Mouse (Mus musculus) MN1 (cell line): ENCODE results near the gene Plcxd3.

Experiments
- DNase-seq: peaks from one replicate; pipeline ENCODE4 v3.0.0-alpha.2; 2016; ENCODE audit warnings: low spot score

Plcxd3 gene

GRCm38 (mm10) chr15:4375423-4376220 is at the start of gene Plcxd3:
Plcxd3 (plus strand) TSS chr15:4375491.
- peak; percentile 90 for DNase-seq

- no peak for DNase-seq
Measured at GRCm38 (mm10) chr15:4331867-4332266, 43.4 kb upstream of the Plcxd3 start.

- no peak for DNase-seq
Measured at GRCm38 (mm10) chr15:4341620-4342019, 33.7 kb upstream of the Plcxd3 start.

DNA sequence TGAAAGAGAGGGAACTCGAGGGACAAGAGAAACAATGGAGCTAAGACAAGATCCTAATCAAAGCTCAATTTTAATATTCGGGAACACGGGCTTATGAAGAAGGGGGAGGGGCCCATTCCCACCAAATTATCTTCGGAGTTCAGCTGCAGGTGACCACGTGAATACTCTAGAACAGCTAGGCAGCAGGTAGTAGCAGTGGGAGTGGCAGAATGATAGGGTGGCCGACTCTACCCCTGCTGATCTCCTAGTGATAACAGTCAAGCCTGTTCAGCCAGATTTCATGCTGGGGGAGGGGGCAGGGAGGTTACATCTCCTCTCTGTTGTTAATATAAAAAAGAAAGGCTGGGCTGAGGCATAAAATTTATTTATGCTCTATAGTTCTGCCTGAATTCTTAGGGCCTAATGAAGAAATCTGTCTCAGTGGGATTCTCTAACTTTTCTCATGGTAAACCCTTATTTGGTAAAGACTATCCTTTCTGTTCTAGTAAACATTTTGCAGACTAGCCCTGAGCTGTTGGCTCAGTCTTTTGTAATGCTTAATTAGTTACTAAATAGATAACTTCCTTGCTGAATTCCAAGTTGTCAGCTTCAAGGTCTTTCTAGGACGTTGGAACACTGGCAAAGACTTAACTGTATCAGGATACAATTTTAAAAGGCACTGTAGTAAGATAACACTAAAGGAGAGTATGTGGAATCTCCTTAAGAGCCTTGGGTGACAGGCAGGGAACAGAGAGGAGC is 26.3 kb upstream of the Plcxd3 start:
- DNase-seq: no peak

GRCm38 (mm10) chr15:4356397-4356796 is 18.9 kb upstream of the Plcxd3 start:
- DNase-seq: peak; percentile 53

DNA sequence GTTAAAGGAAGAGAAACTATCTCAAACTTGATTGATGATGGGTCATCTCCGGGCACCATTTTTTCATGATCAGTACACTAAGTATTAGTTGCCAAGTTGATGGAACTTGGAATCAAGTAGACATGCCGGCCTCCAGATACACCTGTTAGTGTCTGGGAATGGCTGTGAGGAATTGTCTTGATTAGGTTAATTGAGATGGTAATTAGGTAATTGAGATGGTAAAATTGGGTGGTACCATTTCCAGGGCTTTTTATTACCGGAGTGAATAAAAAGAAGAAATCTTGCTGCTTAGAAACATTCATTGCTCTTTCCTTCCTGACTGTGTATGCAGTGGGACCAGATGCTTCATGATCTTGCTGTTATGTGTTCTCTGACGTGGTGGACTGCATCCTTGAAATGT is 17.6 kb upstream of the Plcxd3 start:
- no peak for DNase-seq

DNA sequence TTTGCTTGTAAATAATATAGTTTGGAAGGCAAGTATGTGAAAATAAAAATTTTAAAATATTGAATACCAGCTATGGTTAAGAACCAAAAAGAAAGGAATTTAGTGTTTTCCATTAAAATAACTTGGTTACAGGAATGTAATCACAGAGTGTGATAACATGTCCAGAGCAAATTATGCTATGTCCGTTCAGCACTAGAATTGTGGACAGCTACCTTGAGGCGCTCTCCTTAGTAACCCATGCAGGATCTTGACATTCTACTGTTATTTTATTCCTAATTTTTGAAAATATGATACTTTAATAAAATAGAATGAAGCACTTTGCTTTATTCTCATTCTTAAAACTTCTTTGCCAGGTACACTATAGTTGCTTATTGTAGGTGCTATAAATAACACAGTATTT is 7.5 kb upstream of the Plcxd3 start:
- no peak for DNase-seq

DNA sequence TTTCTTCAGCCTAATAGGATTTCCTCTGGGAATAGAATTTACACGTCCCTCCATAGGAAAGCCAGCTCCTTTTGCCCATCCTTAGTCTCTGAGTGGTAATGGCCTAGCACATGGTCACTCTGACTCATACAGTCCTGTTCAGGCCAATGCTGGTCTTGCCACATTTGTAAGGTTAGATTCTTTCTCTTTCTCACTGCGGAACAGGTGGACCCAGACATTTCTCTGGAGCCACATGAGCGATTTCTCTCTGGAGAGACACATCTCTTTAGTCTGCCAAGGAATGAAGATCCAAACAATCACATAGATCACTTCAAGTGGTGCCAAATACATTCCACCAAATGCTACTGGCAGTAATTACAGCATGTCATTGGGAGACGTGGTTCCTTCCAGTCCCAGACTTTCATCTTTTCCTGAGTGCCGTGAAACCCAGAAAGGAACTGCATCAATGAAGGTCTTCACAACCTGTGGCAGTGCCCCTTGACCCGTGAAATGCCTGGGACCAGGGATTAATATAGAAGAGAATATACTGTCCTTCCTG is 769 bp upstream of the Plcxd3 start:
- DNase-seq: peak; percentile 64

GRCm38 (mm10) chr15:4375031-4375422 is 264 bp upstream of the Plcxd3 start:
- DNase-seq: no peak

GRCm38 (mm10) chr15:4376221-4376631 is 935 bp downstream of the Plcxd3 start:
- DNase-seq: peak; percentile 43

DNA sequence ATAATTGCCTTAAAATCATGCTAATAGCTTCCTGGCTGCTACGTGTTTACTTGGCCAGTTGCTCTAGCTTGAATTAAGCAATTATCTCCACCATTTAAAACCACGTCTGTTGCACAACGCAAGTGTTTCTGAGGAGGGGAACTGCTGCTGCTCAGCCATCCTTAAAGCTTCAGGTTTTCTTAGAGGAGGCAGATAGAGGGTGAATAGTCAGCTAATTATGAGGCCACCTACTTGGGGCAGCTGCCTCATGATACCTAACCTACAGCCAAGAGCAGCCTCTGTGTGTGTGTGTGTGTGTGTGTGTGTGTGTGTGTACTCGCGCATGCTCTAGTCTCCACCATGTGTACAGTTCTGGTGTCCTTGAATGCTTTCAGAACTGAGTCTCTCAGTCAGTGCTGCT is 3.5 kb downstream of the Plcxd3 start:
- DNase-seq: peak; percentile 34

- no peak for DNase-seq
Measured at GRCm38 (mm10) chr15:4387774-4388173, 12.5 kb downstream of the Plcxd3 start.

DNA sequence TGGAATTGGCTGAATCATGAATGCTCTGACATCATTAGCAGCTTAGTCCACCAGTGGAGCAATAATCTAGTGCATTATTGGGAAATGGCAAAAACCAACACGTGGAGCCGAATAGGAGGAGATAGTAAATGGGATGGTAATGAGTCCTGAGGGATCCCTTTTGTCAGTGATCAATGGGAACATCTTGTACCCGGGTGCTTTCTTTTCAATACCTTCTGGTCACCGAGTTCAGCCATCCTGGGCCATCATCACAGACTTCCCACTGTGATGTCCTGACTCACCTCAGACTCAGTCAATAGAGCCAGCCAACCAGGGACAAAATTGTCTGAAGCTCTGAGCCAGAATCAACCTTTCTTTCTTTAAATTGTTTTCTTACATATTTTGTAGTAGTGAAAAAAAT is 24.8 kb downstream of the Plcxd3 start:
- DNase-seq: no peak

- peak; percentile 39 for DNase-seq
Measured at GRCm38 (mm10) chr15:4411333-4411732, 36.0 kb downstream of the Plcxd3 start.

DNA sequence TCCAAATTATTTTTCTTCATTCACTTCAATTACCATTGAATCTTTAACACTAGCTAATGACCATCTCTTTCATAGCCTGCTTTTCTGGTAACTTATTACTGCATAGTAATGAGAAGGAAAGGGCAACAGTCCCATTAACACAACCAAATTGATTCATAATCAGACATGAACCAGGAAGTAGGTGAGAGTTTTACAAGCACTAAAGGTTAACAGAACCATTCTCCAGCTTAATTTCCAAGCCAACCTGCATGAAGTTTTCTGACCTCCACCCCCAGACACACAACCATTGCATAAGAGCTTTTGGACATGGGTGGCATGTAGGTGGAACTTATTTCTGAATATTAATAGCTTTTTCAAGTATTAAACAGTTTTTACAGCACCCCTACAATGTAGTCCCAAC is 64.8 kb downstream of the Plcxd3 start:
- no peak for DNase-seq

DNA sequence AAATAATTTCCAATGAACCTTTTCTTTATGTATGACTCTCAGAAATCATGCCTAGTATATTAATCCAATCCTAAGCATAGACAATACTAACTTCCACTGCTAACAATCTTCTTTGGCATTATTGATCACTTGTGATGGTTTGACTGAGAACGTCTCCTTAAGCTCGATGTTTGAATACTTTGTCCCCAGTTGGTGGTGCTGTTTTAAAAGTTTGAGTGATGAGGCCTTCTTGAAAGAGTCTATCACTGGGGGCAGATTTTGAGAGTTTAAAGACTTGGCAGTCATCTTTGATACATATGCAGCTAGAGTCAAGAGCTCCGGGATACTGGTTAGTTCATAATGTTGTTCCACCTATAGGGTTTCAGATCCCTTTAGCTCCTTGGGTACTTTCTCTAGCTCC is 120.9 kb downstream of the Plcxd3 start:
- no peak for DNase-seq

DNA sequence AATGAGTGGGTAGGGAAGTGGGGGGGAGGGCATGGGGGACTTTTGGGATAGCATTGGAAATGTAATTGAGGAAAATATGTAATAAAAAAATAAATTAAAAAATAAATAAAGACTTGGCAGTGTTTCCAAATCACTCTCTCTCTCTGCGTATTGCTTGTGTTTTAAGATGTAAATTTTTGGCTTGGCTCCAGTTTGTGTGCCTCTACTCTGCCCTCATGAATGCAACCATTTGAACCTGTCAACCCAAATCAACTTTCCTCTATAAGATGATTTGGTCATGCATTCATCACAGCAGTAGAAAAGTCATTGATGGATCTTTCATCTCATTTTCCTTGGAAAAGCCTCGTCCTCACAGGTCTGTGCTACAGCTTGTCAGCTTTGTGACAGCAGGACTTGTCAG is 121.7 kb downstream of the Plcxd3 start:
- no peak for DNase-seq

DNA sequence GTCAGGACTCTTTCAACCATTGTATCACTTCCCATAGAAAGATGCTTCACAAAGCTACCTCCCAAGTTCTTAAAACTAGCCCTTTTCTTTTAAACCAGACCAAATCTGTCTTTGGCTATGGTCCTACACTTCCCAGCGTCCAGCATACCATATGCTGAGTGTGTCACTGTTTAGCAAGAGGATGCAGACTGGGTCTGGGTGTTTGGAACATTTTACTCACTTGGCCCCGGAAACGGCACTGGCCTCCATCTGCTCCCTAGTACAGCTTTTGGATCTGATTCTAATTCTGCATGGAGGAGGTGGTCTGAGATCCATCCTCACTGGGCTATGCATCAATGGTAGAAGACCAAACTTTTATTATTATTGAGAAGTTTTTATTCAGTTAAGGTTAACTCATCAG is 122.7 kb downstream of the Plcxd3 start:
- no peak for DNase-seq

DNA sequence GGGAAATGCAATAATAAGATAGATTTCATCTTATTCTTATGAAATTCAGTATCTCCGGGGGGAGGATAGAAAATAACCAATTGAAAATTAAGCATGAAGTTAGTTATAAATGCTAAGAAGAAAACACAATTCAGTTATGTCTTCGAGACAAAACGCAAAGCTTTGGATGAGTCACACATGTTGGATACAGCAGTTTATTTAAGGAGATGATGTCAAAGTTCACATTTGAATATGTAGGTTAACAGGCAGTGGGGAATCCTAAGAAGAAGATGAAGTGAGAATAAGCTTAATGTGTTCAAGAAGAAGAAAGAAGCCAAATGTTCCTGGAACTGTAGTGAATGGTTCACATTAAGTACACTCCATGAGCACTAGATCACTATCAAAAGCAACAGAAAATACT is 128.1 kb downstream of the Plcxd3 start:
- DNase-seq: no peak

- peak; percentile 16 for DNase-seq
Measured at GRCm38 (mm10) chr15:4503826-4504225, 128.5 kb downstream of the Plcxd3 start.

DNA sequence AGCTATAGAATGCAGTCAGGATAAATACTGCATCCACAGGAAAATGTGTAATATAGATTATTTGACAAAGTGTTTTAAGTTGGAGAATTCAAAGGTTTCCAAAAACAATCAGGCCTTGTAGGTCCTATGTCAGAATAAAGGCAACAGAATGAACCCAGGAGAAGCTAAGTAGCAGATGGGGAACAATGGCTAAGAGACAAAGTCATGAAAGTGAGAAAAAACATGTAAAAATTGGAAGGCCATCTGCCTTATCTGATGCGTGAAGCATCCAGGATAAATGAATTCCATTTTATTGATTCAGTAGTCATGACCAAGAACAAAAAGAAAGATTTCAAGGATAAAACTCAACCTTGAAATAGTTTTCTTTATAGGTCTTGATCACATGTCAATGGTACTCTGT is 139.4 kb downstream of the Plcxd3 start:
- DNase-seq: no peak

GRCm38 (mm10) chr15:4524598-4524997 is 149.3 kb downstream of the Plcxd3 start:
- DNase-seq: no peak

- DNase-seq: no peak
Measured at GRCm38 (mm10) chr15:4533700-4534099, 158.4 kb downstream of the Plcxd3 start.
